In genomic region chr7:48884266-48884611, GRCm38 (mm10) we compare ENCODE assay signal across 20 mouse cellular contexts. TPM values are rescaled to one million over a fixed set of nuclear protein-coding genes. Genes with fewer than 3 reads are reported as not detected.
DNase-seq lines count a peak whose midpoint lies in the region; ATAC-seq and TF ChIP-seq lines count a peak whose summit lies in the region.
"Had no signal": no experiment of that assay in that cellular context is flagged by ENCODE, and none has a peak within 500 bp of the region (broad histone marks: within the 10 kb centered on the region; RNA-seq: fewer than 3 reads in every experiment).

No protein-coding gene starts in this region.

- no peak for ATAC-seq in liver, embryonic 11.5 days (replicated peaks; ENCODE audit: low FRiP score)
- ATAC-seq: forebrain, embryonic 13.5 days; forebrain, embryonic 15.5 days; forebrain, postnatal 0 days had no signal

- TF ChIP-seq POLR2A in liver, adult 2 months (IDR thresholded peaks at IDR 0.05; ENCODE audit: extremely low read depth, insufficient read depth, low read length) = no peak
- no peak for TF ChIP-seq POLR2A in myocyte (IDR thresholded peaks at IDR 0.05; ENCODE audit: insufficient read length, low read depth)

- H3K27ac ChIP-seq in liver, adult 2 months (replicated peaks; ENCODE audit: insufficient read depth, low read depth, low read length) = no peak overlapping the region; the same call in 1 of the 2 replicates
- no peak overlapping the region for H3K27ac ChIP-seq in liver, embryonic 11.5 days (ENCODE audit: low read depth, low read length)
- H3K27ac ChIP-seq in heart, embryonic 10.5 days = no peak overlapping the region
- H3K27ac ChIP-seq: embryonic facial prominence, embryonic 10.5 days; embryonic facial prominence, embryonic 12.5 days; forebrain, embryonic 13.5 days; forebrain, embryonic 15.5 days had no signal

- no peaks in the 10 kb centered on the region for H3K9me3 ChIP-seq in liver, embryonic 11.5 days (ENCODE audit: control insufficient read depth, low read length)
- H3K9me3 ChIP-seq in heart, embryonic 10.5 days = no peaks in the 10 kb centered on the region
- H3K9me3 ChIP-seq: embryonic facial prominence, embryonic 10.5 days; embryonic facial prominence, embryonic 12.5 days; forebrain, embryonic 13.5 days; forebrain, embryonic 15.5 days had no signal

- no peak overlapping the region for H3ac ChIP-seq in myocyte (ENCODE audit: control insufficient read depth, insufficient read length)

- peak; percentile 22 for DNase-seq in liver, adult 2 months (ENCODE audit: extremely low read depth, low read depth, low spot score)
- no peak for DNase-seq in liver, embryonic 11.5 days (ENCODE audit: low spot score)
- DNase-seq in testis, postnatal 10 days (ENCODE audit: low spot score) = peak; percentile 63
- no peak for DNase-seq in spleen, postnatal 4 days (ENCODE audit: low spot score in 2 of 2)
- no peak for DNase-seq in heart, embryonic 10.5 days (ENCODE audit: low spot score)
- DNase-seq: adrenal gland, adult 2 months; adrenal gland, postnatal 14 days; adrenal gland, postnatal 36 days; cerebellum, adult 11-12 months; cerebellum, adult 2 months; cerebellum, adult 9-10 months; cerebellum, postnatal 25 days; forebrain, postnatal 0 days had no signal

- no peaks in the 10 kb centered on the region for H3K36me3 ChIP-seq in liver, adult 2 months (ENCODE audit: control insufficient read depth, insufficient read depth, low read length)
- no peaks in the 10 kb centered on the region for H3K36me3 ChIP-seq in liver, embryonic 11.5 days (ENCODE audit: control insufficient read depth, insufficient read depth, low read length)
- H3K36me3 ChIP-seq in myocyte (ENCODE audit: control insufficient read depth, insufficient read depth) = no peaks in the 10 kb centered on the region
- H3K36me3 ChIP-seq in heart, embryonic 10.5 days = no peaks in the 10 kb centered on the region
- H3K36me3 ChIP-seq: embryonic facial prominence, embryonic 12.5 days; forebrain, embryonic 15.5 days had no signal

- H3K27me3 ChIP-seq in liver, adult 2 months (ENCODE audit: control insufficient read depth, insufficient read depth, low read length) = no peaks in the 10 kb centered on the region
- H3K27me3 ChIP-seq in liver, embryonic 11.5 days (replicated peaks; ENCODE audit: control insufficient read depth, insufficient read depth, low read length) = peaks cover 4% of the 10 kb centered on the region; the same call in 1 of the 2 replicates
- H3K27me3 ChIP-seq in myocyte (ENCODE audit: control insufficient read depth, insufficient read depth, insufficient read length) = no peaks in the 10 kb centered on the region
- no peaks in the 10 kb centered on the region; the same call in 1 of the 2 replicates for H3K27me3 ChIP-seq in heart, embryonic 10.5 days (ENCODE audit: insufficient read depth, poor library complexity, severe bottlenecking)

- no peaks in the 10 kb centered on the region for H3K79me2 ChIP-seq in liver, adult 2 months (ENCODE audit: control insufficient read depth, insufficient read depth, low read length)
- peaks cover 15% of the 10 kb centered on the region for H3K79me2 ChIP-seq in myocyte (ENCODE audit: control insufficient read depth, insufficient read depth)

- H3K4me2 ChIP-seq in liver, embryonic 11.5 days = no peak overlapping the region
- H3K4me2 ChIP-seq in myocyte (ENCODE audit: low read depth) = peak overlapping the region; percentile 86
- H3K4me2 ChIP-seq: embryonic facial prominence, embryonic 12.5 days; forebrain, embryonic 13.5 days; forebrain, embryonic 15.5 days had no signal

- H3K4me3 ChIP-seq in liver, adult 2 months (ENCODE audit: insufficient read depth, low read depth, low read length) = no peak overlapping the region
- H3K4me3 ChIP-seq in liver, embryonic 11.5 days (ENCODE audit: low read depth, low read length) = no peak overlapping the region
- no peak overlapping the region for H3K4me3 ChIP-seq in myocyte
- H3K4me3 ChIP-seq in heart, embryonic 10.5 days = no peak overlapping the region
- H3K4me3 ChIP-seq: embryonic facial prominence, embryonic 10.5 days; embryonic facial prominence, embryonic 12.5 days; forebrain, embryonic 13.5 days; forebrain, embryonic 15.5 days had no signal

- H3K9ac ChIP-seq in liver, adult 2 months (ENCODE audit: low read depth, low read length) = no peak overlapping the region
- no peak overlapping the region for H3K9ac ChIP-seq in liver, embryonic 11.5 days (ENCODE audit: low read depth, low read length)
- H3K9ac ChIP-seq: embryonic facial prominence, embryonic 12.5 days; forebrain, embryonic 13.5 days; forebrain, embryonic 15.5 days; forebrain, postnatal 0 days had no signal

- WGBS in liver, adult 2 months = 35% methylated on average over 5 of the region's 5 CpGs
- WGBS in liver, embryonic 11.5 days = 59% methylated on average over 5 of the region's 5 CpGs
- WGBS in heart, embryonic 10.5 days = 51% methylated on average over 5 of the region's 5 CpGs

- H3K4me1 ChIP-seq in liver, adult 2 months (ENCODE audit: control insufficient read depth, insufficient read depth, low read length) = peaks cover 20% of the 10 kb centered on the region
- H3K4me1 ChIP-seq in liver, embryonic 11.5 days (replicated peaks; ENCODE audit: control insufficient read depth, insufficient read depth, low read length) = peaks cover 12% of the 10 kb centered on the region
- peaks cover 38% of the 10 kb centered on the region for H3K4me1 ChIP-seq in heart, embryonic 10.5 days

- no peak for TF ChIP-seq CTCF in liver, adult 2 months (IDR thresholded peaks at IDR 0.05; ENCODE audit: low read depth, low read length)

TF ChIP-seq in myocyte, 11 proteins besides CTCF, POLR2A, EP300 and RAD21:
- TF ChIP-seq CEBPB (IDR thresholded peaks at IDR 0.05; ENCODE audit: insufficient read depth, poor library complexity, severe bottlenecking) = peak; percentile 55; the same call in 1 of the 2 replicates
- peak in 1 of 3 experiments; percentile 55 for TF ChIP-seq MYOG (IDR thresholded peaks at IDR 0.05; ENCODE audit: control insufficient read depth in 1 of 3, insufficient read depth in 1 of 3, insufficient read length in 2 of 3, low read depth in 2 of 3)
- TF ChIP-seq MYOD1 (IDR thresholded peaks at IDR 0.05; ENCODE audit: control insufficient read depth in 1 of 3, insufficient read length in 2 of 3, low read depth in 2 of 3) = no peak
TF ChIP-seq in myocyte: peak in this region for 2.

RNA-seq across cellular contexts. Expression of gene E2f8, which starts 2.8 kb away (rescaled TPM):
- total RNA-seq in liver, adult 2 months (2014; rRNA removed) = 0.83 and 1.1 TPM in 2 replicates
- 1.3 and 2.6 TPM in 2 replicates for polyA plus RNA-seq in liver, adult 2 months (2012; rRNA removed)
- 37.2 and 37.8 TPM in 2 replicates for polyA plus RNA-seq in liver, embryonic 11.5 days (2014; fragmentation: Nextera tagmentation; extraction: Ambion mirVana)
- polyA plus RNA-seq in myocyte (2012; fragmentation: generic; extraction: Trizol) = 19.7 TPM
- polyA plus RNA-seq in heart, embryonic 10.5 days (2016; fragmentation: Nextera tagmentation; extraction: Ambion mirVana) = 21.9 and 25.4 TPM in 2 replicates

RNA-seq across cellular contexts. Expression of gene Nav2, which starts 24.3 kb away (rescaled TPM):
- 11.1 and 25.3 TPM in 2 replicates for total RNA-seq in liver, adult 2 months (2014; rRNA removed)
- polyA plus RNA-seq in liver, adult 2 months (2012; rRNA removed) = 17.6 and 18.4 TPM in 2 replicates
- polyA plus RNA-seq in liver, embryonic 11.5 days (2014; fragmentation: Nextera tagmentation; extraction: Ambion mirVana) = 6.2 TPM in 2 replicates
- 21.9 TPM for polyA plus RNA-seq in myocyte (2012; fragmentation: generic; extraction: Trizol)
- 23.3 and 27.7 TPM in 2 replicates for polyA plus RNA-seq in heart, embryonic 10.5 days (2016; fragmentation: Nextera tagmentation; extraction: Ambion mirVana)

RNA-seq across cellular contexts. Expression of gene Csrp3, which starts 36.4 kb away (rescaled TPM):
- total RNA-seq in liver, adult 2 months (2014; rRNA removed) = 16.8 and 44.6 TPM in 2 replicates
- 10.9 and 11.4 TPM in 2 replicates for polyA plus RNA-seq in liver, adult 2 months (2012; rRNA removed)
- polyA plus RNA-seq in liver, embryonic 11.5 days (2014; fragmentation: Nextera tagmentation; extraction: Ambion mirVana) = 5.1 and 14.4 TPM in 2 replicates
- polyA plus RNA-seq in myocyte (2012; fragmentation: generic; extraction: Trizol) = 158 TPM
- 905 and 1,263 TPM in 2 replicates for polyA plus RNA-seq in heart, embryonic 10.5 days (2016; fragmentation: Nextera tagmentation; extraction: Ambion mirVana)
- total RNA-seq: adrenal gland, adult 2 months; adrenal gland, postnatal 36 days; forebrain, postnatal 0 days had no signal
- polyA plus RNA-seq: adrenal gland, adult 2 months; cerebellum, adult 2 months; cortical plate, adult 2 months; forebrain, embryonic 11.5 days; forebrain, embryonic 13.5 days; forebrain, postnatal 0 days had no signal

Comparison
In these comparisons a context has a peak if more than half of its experiments do, and no peak if none do; other contexts are left out.
1. DNase-seq: peak in liver, adult 2 months (single experiment) and testis, postnatal 10 days (single experiment); none in liver, embryonic 11.5 days (single experiment), spleen, postnatal 4 days (0 of 2) and heart, embryonic 10.5 days (single experiment).
2. RNA of gene Csrp3, which starts 36.4 kb away (polyA plus RNA-seq): 905 to 1,263 TPM in heart, embryonic 10.5 days and 158 TPM in myocyte (single experiment); 5.1 to 14.4 TPM in liver, embryonic 11.5 days and 10.9 to 11.4 TPM in liver, adult 2 months; every median in the first group is over 10 times any median in the second.